Mouse (Mus musculus): Measurements from ENCODE around the gene Vmn1r10. TPM values are rescaled to one million over a fixed set of nuclear protein-coding genes. Genes with fewer than 3 reads are reported as not detected.

The Vmn1r10 gene
- total RNA-seq (2023), result not detected in 2 replicates

DNA sequence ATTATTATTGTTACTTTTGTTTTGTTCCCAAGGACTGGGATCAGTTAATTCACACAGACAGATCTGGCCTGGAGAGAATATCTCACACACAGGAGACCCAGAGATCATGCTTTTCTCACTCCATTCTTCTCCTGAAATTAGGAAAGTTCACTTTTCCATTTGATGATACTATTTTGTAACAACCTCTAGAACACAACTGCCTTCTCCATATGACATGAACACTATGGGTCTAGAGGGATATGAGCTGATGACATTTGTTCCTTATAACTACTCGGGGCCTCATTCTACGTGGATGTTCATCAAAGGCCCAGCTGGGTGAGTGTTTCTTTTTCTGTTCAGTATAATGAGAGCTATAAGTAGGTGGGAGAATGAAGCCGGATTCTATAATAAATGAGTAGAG, at the start of gene Vmn1r10:
Gene Vmn1r10 (plus strand): TSS at position 301 of the 400 bp plus-strand sequence.

DNA sequence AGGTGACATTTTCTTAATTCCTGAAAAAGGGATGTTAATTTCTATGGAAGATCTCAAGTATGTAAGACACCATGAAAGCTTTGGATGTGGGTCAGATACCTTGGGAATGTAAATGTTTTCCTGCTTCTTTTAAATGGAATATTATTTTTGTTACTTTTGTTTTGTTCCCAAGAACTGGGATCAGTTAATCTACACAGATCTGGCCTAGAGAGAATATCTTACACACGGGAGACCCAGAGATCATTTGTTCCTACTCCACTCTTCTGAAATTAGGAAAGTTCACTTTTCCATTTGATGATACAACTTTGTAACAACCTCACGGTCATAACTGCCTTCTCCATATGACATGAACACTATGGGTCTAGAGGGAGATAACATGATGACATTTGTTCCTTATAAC, 42.8 kb upstream of the Vmn1r10 start, which contains the start of gene Vmn1r9:
Gene Vmn1r9 (plus strand): TSS at position 301 of the 400 bp plus-strand sequence.

DNA sequence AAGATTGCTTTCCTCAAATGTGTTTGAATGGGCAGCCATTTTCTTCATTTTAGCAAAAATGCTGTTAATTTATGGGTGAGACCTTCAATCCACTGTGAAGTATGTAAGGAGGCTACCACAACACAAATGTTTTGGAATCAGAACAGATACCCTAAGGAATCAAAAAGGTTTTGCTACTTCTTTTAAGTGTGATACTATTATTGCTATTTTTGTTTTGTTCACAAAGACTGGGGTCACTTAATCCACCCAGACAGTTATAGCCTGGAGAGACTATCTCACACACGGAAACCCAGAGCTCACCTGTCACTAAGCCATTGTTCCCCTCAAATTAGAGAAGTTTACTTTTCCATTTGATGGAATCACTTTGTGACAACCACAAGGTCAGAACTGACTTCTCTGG, 23.9 kb downstream of the Vmn1r10 start, which contains the start of gene Vmn1r11:
Gene Vmn1r11 (plus strand): TSS at position 301 of the 400 bp plus-strand sequence.

DNA sequence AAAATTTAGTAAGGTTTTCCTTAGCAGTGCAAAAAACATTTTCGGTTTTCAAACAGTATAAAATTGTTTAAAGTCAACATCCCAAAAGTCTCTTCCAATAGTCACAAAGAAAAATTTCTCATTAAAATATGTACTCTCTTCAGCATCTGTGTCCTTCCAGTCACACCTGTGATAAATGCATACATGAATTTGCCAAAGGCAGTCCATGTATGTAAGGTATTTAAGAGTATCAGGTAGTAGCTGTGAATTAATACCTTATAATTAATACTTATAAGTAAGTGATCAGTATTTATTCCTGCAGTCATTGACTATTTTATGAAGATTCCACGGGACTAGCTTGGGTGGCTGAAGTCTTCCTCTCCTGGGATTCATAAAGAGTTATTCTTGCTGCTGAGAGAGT, 47.4 kb downstream of the Vmn1r10 start, which contains the start of gene Vmn1r12:
Gene Vmn1r12 (plus strand): TSS at position 301 of the 400 bp plus-strand sequence.

Other genes starting within 250 kb of the Vmn1r10 start
- 32.1 and 33.8 TPM in 2 replicates for gene Nt5c3, start 185.5 kb upstream of the Vmn1r10 start, total RNA-seq (2023)
- not detected in 2 replicates for gene Vmn1r4, start 185.4 kb upstream of the Vmn1r10 start, total RNA-seq (2023)
- not detected in 2 replicates for gene Vmn1r5, start 139.2 kb upstream of the Vmn1r10 start, total RNA-seq (2023)
- gene Vmn1r6, start 112.2 kb upstream of the Vmn1r10 start, total RNA-seq (2023), result not detected in 2 replicates
- gene Vmn1r7, start 84.1 kb upstream of the Vmn1r10 start, total RNA-seq (2023), result not detected in 2 replicates
- gene Vmn1r8, start 77.2 kb upstream of the Vmn1r10 start, total RNA-seq (2023), result not detected in 2 replicates
- not detected in 2 replicates for gene Vmn1r9, start 42.7 kb upstream of the Vmn1r10 start, total RNA-seq (2023)
- gene Vmn1r11, start 24.0 kb downstream of the Vmn1r10 start, total RNA-seq (2023), result not detected in 2 replicates
- gene Vmn1r12, start 47.5 kb downstream of the Vmn1r10 start, total RNA-seq (2023), result 0.14 and 0.16 TPM in 2 replicates
- gene Vmn1r13, start 93.8 kb downstream of the Vmn1r10 start, total RNA-seq (2023), result not detected in 2 replicates
- not detected in 2 replicates for gene Vmn1r14, start 122.2 kb downstream of the Vmn1r10 start, total RNA-seq (2023)
- not detected in 2 replicates for gene Vmn1r15, start 148.5 kb downstream of the Vmn1r10 start, total RNA-seq (2023)
- not detected in 2 replicates for gene Vmn1r16, start 220.0 kb downstream of the Vmn1r10 start, total RNA-seq (2023)